Mouse (Mus musculus) frontal cortex, adult (tissue): ENCODE measurements around the gene Rplp1.

Experiments used
- ATAC-seq: cut with Nextera tagmentation; 2 replicates; pipeline ENCODE4 v1.9.2; 2017; ENCODE audit warnings: mild to moderate bottlenecking, moderate library complexity, mixed read lengths; ENCODE audit not compliant: low TSS enrichment

The Rplp1 gene

DNA sequence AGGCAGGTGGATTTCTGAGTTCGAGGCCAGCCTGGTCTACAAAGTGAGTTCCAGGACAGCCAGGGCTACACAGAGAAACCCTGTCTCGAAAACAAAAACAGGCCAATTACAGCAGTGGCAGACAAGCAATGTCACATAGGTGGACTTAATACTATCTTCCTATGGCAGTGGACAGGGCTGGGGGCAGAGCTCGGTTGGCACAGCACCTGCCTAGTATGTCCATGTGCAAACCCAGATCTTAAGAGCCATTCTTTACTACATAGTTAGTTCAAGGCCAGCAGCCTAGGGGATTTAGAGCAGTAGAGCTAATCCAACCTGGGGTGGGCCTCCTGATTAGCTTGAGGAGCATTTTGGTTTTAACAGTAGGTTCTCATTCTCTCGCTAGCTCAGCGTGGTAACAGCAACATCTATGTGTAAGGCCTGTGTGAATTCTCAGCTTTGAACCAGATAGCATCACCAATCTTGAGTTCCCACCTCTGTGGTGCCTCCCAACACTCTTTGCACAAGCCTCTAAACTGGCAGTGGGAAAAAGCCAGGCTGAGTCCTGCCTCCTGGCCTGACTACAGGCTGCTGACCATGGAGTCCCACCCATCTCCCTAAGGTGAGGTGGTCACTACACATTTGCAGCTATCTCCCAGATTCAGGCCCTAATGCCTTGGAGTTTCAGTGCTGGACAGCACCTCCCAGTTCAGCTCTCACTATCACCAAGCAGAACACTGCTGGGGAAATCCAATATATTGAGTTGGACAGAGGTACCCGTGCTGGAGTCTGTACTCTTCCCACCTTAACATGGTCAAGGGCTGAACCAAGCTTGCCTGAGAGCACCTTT, 2.8 kb downstream of the Rplp1 start:
- ATAC-seq, result no peak

DNA sequence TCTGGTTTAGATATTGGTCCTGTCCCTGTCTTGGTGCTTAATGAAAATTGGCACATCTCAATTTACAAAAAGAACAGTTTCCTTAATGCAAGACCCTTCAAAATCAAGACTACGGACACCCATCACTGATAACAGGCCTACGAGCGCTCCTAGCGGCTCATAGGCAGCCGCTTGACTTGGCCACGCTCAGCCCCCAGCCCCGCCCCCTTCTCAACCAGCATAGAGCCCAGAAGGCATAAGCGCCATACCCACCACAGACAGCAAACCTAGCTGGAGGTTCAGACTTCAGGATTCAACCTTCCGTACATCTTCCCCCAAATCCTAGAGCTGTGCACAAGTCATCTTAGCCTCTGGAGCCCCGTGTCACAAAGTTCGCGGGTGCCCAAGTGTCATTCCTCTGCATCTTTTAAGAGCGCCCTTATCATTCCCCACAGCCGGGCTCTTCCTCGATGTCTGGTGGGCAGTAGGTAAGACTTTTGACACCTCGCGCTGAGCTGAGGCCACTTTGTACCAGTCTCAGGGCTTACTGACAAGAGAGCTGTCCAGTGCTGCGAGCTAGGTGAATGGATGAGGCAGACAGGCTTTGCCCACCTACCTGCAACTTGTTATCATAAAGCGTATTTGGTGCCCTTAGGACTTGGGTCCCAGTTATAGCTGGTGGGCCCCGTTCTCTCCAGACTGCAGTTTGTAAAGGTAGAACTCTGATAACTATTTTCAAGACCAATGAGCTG, 3.7 kb downstream of the Rplp1 start:
- ATAC-seq, result no peak

DNA sequence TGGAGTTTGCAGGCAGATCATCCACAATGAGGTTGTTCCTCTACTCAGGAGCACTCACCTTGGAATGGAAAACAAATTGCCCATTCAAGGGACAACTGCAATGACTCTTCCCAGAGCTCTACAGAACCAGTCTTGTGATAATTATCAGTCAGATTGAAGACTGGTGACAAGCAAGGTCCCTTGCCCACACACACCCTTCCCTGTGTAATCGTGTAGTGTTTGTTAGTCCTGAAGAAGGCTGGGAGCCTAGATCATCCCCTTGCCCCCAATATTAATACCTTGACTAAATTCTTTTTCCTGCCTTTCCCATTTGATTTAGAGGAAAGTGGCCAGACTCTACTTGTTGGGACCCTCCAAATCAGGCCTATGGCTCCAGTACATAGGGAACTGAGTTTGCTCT, 4.7 kb downstream of the Rplp1 start:
- no peak for ATAC-seq

DNA sequence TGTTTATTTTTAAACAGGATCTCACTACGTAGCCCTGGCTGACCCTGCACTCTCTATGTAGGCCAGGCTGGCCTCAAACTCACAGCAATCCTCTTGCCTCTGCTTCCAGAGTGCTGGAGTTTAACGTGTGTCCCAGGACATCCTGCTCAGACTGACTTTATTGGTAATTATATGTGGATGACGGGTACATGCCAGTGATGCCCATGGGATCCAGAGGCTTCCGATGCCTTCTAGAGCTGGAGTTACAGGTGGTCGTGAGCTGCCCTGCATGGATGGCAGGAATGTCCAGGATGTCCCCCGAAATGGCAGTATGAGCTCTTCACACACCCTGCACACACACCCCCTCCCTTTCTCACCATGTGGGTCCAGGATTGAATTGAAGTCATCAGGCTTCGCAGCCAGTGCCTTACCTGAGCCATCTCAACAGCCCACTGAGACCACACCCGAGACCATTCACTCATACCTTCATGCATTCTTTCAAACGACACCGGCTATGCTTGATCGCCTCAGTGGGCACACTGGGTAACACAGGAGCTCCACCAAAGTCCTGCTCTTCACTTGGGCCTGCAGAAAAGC, 5.4 kb downstream of the Rplp1 start:
- ATAC-seq, result no peak

DNA sequence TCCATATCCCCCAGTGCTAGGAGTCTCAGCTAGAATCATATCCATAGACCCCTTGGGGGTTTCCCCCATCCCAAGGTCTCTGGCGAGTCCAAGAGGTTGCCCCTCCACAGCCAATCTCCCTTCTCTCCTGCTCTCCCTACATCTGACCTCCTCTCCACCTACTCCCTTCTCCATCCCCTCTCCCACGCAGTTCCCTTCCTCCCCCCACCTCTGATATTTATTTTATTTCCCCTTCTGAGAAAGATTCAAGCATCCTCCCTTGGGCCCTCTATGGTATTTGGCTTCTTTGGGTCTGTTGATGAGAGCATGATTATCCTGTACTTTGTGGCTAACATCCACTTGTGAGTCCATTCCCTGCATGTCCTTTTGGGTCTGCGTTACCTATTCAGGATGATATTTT, 6.0 kb downstream of the Rplp1 start:
- ATAC-seq, result no peak

DNA sequence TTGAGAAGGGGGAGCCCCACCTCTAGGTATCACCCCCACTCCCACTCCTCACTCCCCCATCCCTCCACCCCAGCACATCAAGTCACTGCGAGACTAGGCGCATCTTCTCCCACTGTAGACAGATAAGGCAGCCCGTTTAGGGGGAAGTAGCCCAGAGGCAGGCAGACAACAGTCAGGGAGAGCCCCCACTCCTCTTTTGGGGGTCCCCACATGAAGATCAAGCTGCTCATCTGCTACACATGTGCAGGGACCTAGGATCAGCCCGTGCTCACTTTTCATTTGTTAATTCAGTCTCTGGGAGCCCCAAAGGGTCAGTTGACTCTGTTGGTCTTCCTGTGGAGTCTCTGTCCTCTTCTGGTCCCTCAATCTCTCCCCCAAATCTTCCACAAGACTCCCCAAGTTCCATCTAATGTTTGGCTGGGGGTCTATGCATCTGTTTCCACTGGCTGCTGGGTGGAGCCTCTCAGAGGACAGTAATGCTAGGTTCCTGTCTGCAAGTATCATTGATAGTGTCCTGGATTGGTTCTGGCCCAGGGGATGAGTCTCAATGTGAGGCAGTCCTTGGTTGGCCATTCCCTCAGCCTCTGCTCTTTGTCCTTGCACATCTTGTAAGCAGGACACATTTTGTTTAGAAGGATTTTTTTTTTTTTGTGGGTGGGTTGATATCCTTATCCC, 6.6 kb downstream of the Rplp1 start:
- no peak for ATAC-seq

DNA sequence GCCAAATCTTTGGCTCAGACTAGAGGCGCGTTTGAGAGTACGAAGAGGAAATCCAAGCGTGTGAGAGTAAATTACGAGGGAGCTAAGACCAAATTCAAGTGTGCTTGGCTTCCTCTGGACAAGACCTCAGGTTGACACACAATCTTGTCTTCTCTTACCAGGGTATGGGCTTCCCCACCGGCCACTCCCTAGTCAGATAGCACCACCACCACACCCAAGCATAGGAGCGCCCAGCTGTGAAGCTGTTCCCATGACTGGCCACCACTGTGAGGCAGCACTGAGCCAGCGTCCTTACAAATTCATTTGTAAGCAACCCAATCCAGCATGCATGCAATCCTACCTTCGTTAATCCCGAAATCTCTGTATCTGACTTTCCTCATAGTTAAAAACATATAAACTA, 7.4 kb downstream of the Rplp1 start:
- no peak for ATAC-seq

DNA sequence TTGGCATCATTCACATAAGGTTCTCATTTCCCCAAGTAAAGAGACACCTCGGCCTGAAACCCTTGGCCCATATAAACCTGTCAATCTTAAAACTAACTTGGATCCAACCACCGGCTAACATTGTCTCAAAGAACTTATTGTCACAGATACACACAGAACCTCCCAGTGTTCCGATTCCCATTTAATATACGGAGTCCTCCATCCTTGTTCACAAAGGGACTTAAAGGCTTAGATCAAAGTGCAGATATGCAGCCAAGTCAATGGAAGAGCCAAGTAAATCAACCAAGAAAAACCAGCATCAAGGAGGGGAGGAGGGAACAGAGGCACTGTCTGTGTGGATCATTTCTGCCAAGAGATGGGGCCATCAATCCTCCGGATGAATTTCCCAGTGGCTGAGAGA, 8.8 kb downstream of the Rplp1 start:
- ATAC-seq, result no peak

DNA sequence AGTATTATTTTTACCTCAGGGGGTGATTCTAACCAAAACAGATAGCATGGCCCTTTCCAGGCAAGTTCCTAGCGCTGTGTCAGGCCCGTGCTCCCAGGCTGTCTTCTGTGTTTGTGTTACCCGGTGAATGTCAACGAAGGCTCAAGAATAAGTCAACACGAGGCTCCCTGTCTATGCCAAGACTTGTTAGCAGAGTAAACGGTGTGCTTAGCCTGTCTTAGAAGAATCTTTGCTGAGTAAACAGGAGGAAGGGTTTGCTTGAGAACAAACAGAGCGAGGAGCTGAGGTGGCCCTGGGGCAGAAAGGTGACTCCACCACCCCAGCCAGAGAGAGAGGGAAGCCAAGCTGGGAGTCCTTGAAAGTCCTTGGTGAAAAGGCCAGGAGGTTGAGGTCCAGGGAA, 10.1 kb downstream of the Rplp1 start:
- ATAC-seq, result no peak

DNA sequence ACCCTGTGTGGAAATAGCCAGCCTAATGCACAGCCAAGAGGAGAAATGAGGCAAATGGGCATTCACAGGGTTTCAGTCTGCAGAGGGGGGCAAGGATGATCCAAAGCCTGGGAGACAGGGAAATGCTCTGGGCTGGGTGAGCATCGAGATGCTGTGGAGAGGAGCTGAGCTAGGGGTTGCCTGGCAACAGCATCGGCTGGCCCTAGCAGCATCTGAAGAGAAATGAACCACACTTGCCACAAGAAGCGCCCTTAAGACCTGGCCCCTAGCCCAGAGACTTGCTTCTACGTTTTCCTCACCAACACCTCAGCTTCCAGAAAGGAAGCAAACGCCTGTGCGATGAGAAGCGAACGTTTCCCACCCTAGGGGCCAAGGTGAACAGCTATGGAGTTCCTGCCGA, 11.9 kb downstream of the Rplp1 start:
- ATAC-seq, result no peak

DNA sequence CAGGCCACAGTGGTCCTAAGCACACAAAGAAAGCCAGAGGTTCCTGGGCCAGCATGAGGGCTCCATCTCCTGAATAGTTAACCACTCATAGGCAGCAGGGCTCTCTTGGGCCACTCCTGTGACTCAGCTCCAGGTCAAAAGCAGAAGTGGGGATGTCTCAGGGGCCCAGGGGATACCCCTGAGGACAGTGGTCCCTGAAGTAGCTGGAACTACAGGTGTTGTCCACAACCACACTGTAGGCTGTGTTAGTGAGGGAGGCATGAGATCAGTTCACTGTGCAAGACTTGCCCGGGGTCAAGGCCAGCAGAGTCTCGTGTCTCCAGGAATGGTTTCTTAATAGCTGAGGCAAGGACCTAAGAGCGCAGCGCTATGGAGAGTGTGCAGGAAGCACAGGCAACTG, 12.8 kb downstream of the Rplp1 start:
- ATAC-seq, result no peak

DNA sequence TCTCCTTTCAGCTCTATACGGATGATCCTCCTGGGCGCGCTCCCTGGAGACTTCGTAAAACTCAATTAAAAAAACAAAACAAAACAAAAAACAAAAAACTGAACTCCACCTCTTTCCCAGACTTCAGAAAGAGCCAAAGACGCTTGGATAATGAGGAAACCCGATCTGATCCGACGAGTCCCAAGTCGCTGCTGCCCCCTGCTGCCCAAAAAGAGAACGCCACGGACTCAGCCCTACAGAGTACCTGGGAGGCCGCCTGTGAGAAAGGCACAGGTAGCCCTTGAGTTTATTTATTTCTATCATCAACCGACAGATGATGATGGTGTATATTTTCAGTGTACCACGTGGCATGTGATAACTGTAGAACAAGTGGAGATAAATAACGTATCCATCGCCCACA, 14.5 kb downstream of the Rplp1 start:
- ATAC-seq, result peak; percentile 85

DNA sequence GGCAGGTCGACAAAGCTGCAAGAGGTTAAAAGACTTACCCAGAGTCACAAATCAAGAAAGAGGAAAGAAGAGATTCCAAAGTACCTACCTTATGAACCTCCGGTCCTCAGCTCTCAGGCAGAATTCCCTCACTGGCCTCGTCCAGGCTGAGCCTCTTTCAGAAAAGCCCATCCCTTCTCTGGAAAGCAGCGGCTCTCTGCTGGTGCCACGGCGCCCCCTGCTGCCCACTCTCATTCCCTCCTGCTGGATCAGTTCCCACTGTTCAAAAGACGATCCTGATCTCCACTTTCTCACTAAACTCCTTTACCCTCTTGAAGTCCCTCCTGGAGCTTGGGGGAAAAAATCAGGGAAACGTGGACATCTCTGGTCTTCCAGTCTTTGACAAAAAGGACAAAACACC, 15.9 kb downstream of the Rplp1 start:
- peak; percentile 65; the same call in 1 of the 2 replicates for ATAC-seq

DNA sequence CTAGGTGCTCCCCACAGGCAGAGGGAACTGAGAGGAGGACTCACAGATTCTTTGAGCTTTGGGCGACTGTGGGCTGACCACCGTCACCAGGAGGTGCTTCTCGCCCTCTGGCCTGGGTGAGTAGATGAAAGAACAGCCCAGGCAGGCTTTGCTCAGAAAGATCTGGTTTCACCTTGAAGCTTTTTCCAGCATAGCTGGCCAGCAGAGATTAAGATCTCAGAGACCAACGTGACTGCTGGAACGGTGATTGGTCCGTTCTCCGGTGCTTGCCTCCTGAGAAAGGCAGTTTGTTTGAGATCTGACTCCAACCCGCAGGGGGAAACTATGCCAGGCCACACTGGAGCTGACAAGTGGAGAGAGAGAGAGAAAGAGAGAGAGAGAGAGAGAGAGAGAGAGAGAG, 19.3 kb downstream of the Rplp1 start:
- ATAC-seq, result no peak

DNA sequence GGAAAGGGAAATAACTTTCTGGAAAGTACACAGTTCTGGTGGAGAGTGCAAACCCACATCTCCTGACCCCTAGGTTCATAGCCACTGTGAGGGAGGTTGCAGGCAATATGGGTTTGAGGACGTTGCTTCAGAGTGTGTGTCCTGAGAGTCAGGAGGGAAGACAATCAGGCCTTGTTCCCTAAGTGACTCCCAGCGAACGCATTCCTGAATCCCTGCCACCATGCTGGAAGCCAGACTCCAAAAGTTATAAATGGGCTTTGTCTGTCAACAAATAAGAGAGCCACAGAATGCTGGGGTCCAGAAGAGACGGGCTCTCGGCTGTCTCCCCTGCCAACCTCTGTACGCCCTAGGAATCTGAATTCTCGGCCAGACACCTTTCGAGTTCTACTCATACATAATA, 24.5 kb downstream of the Rplp1 start:
- ATAC-seq, result no peak

DNA sequence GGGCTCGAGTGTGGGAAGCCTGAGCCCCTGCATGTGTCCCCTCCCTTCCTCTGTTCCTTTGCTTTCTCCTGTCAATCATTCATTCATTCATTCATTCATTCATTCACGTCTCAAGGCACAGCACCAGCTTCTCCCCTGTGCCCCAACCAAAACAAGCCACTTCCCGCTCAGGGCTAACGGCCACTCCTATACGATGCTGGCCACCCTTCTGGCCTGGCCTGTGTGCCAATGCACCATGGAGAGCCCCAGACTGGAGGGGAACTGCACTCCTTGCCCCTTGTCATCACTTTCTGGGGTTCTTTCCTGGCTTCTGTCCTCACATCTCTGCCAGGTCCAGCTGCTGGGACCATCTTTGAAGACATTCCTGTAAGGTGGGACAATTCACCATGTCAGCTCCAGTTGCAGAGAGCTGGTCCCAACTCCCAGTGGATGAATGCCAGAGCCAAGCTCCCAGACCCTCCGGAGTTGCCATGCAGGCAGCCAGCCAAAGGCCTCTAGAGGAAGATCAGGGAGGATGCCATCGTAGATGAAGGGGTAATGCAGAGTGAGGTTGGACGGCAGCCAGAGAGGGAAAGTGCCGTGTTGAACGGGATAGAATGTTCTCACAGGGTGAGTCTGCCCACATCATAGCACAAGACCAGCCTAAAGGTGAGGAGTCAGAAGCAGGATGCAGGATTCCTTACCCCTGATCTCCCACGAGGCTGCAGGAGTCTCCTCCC, 26.5 kb downstream of the Rplp1 start:
- ATAC-seq, result no peak

DNA sequence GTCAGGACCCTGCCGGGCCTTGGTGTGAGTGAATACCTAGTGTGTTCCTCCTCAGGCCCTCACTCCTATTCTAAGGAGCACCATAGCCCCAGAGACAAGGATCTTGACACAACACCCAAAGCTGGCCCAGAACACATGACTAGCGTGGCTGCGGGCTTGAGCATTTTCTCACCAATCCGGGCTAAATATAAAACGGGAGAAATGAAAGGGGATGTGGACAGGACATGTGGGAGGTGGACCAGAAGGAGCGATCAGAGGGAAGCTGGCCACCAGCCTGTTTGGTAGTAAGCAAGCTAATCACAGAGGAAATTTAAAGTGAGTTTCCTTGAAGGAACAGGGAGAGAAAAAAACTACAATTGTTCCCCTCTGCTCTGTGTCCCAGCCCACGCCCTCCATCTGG, 28.4 kb downstream of the Rplp1 start:
- no peak for ATAC-seq

DNA sequence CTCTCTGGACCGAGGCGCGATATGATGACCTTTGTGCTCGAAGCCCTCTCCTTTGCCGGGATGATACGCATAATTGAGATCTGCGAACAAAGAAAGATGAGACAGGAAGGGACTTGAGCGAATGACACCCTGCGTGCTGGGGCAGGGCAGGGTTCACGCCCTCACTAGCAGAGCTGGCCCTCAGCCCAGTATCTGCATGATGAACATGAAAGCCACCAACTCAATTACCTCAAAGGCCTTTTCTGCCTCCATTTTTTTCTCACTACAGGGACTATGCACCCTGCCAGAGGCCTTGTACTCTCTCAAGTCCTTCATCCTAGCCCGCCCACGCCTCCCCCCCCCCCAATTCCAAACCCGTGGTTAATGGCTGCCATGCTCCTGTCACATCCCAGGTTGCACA, 29.4 kb downstream of the Rplp1 start:
- ATAC-seq, result no peak

DNA sequence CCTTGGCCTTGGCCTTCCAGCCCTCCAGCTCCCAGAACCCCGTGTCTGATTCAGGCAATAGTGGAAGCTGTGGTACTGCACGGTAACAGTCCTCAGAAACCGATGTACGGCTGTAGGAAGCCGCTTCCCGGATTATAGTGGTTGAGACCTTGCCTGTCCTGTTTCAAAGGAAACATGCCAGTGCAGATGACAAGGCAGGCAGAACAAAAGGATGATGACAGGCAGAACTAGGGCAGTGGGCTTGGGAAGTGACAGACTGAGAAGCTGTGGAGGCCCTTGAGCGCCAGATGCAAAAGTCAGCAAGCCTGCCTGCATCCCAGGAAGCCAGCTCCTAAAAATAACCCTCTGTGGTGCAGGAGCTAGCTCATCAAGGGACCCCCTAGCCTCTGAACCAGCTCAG, 30.0 kb downstream of the Rplp1 start:
- ATAC-seq, result no peak

DNA sequence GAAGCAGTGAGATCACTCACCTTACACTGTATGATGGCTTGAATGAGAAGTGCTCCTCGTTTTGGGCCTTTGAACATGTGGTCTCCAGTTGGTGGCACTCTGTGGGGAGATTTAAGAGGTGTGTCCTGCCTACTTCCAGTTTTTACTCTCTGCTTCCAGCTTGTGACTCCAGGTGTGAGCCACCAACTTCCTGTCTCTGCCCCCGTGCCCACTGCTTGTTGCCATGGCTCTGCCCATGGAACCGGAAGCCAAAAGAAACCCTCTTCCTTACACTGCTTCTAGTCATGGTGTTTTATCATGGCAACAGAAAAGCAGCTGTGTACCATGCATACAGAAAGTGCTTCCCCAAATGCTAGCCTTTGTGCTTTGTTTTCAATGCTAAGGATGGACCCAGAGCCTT, 32.2 kb downstream of the Rplp1 start:
- ATAC-seq, result no peak

DNA sequence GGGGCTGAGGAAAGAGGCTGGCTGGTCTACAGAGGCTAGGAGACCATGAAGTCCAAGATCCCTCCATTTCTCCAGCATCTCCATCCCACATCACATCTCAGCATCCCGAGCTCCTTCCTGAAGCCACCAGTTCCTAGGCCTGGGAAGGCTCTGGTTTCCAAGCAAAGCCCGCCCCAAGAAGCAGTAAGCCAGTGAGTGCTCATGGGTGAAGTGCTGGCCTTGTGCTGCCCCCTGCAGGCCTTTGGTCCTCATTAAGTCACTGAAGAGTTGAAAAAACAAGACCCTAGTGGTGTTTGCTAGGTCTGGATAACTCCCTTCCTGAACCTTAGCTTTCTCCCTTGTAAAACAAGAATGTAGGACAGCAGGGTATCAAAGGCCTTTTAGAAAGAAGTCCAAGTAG, 35.5 kb downstream of the Rplp1 start:
- peak; percentile 69 for ATAC-seq
